Mouse (Mus musculus) intestine, embryonic 16.5 days (tissue): ENCODE results near the gene Kcnab3. TPM values are rescaled to one million over a fixed set of nuclear protein-coding genes. Genes with fewer than 3 reads are reported as not detected.
A peak's percentile ranks its signal among the peaks of the same experiment; 100 is the strongest.

Experiments
- ATAC-seq: fragments of 200-750 bp; cut with Nextera tagmentation; 2 replicates; pipeline ENCODE4 v1.8.0; 2017; ENCODE audit warnings: moderate TSS enrichment, moderate library complexity
- H3K27ac ChIP-seq: fragments of 300-500 bp; sonication (generic); 2 replicates; pipeline ENCODE4 v1.5.1; 2014; ENCODE audit warnings: mild to moderate bottlenecking, low read length
- H3K27me3 ChIP-seq: fragments of 300-500 bp; sonication (generic); replicated peaks from 2 replicates; pipeline ENCODE4 v1.6.1; 2014; ENCODE audit warnings: low read length, control low read depth, mixed read lengths; ENCODE audit not compliant: control insufficient read depth, insufficient read depth
- H3K36me3 ChIP-seq: fragments of 300-500 bp; sonication (generic); 2 replicates; pipeline ENCODE4 v1.6.1; 2014; ENCODE audit warnings: low read length, control low read depth; ENCODE audit not compliant: control insufficient read depth, insufficient read depth
- H3K4me1 ChIP-seq: fragments of 300-500 bp; sonication (generic); 2 replicates; pipeline ENCODE4 v1.6.1; 2014; ENCODE audit warnings: low read length, control low read depth, mixed read lengths; ENCODE audit not compliant: control insufficient read depth, insufficient read depth
- H3K4me2 ChIP-seq: fragments of 300-500 bp; sonication (generic); 2 replicates; pipeline ENCODE4 v1.6.1; 2014; ENCODE audit warnings: low read depth, low read length, control low read depth
- H3K4me3 ChIP-seq: fragments of 300-500 bp; sonication (generic); 2 replicates; pipeline ENCODE4 v1.5.1; 2014; ENCODE audit warnings: mild to moderate bottlenecking, low read length
- H3K9ac ChIP-seq: fragments of 300-500 bp; sonication (generic); 2 replicates; pipeline ENCODE4 v1.6.1; 2014; ENCODE audit warnings: low read depth, low read length
- H3K9me3 ChIP-seq: fragments of 300-500 bp; sonication (generic); 2 replicates; pipeline ENCODE4 v1.6.1; 2016; ENCODE audit warnings: low read length, control low read depth; ENCODE audit not compliant: control insufficient read depth
- WGBS: fragments of 180-500 bp; shearing (Covaris S2); extraction: QIAGEN DNeasy Blood & Tissue Kit; methylation state at CpG from one replicate; pipeline ENCODE4 v1.1.7; 2014; 5-methylcytosine and 5-hydroxymethylcytosine counted together
- polyA plus RNA-seq: library from polyadenylated mRNA; unstranded; fragments of >200 nt; fragmentation: Nextera tagmentation; extraction: Ambion mirVana; gene quantifications from 2 replicates; pipeline ENCODE4 v1.2.1, GENCODE M21; 2015

Gene Kcnab3
- polyA plus RNA-seq, 1 experiment from 2014 or later = 1.7 TPM

- Histone ChIP-seq H3K36me3 (no peaks in the 10 kb centered on the region), H3K9me3 (no peaks in the 10 kb centered on the region), H3K9ac (no peak overlapping the region), H3K4me1 (peaks cover 35% of the 10 kb centered on the region), H3K4me3 (no peak overlapping the region), H3K27ac (no peak overlapping the region), H3K27me3 (no peaks in the 10 kb centered on the region; the same call in 1 of the 2 replicates), H3K4me2 (no peak overlapping the region)
- no peak for ATAC-seq
- WGBS = 53% methylated on average over 6 of the region's 6 CpGs
Observed at GRCm38 (mm10) chr11:69327648-69328047, 1.6 kb downstream of the Kcnab3 start.

- no peaks in the 10 kb centered on the region; the same call in 1 of the 2 replicates for H3K27me3 ChIP-seq
- H3K4me2 ChIP-seq = no peak overlapping the region
- no peaks in the 10 kb centered on the region for H3K9me3 ChIP-seq
- ATAC-seq = no peak
- no peak overlapping the region for H3K27ac ChIP-seq
- H3K4me3 ChIP-seq = no peak overlapping the region
- H3K9ac ChIP-seq = no peak overlapping the region
- peaks cover 37% of the 10 kb centered on the region for H3K4me1 ChIP-seq
- no peaks in the 10 kb centered on the region for H3K36me3 ChIP-seq
- 91% methylated on average over 6 of the region's 6 CpGs for WGBS
Observed at GRCm38 (mm10) chr11:69328517-69328916, 2.5 kb downstream of the Kcnab3 start.

- Histone ChIP-seq H3K9ac (peak overlapping the region; percentile 74; the same call in 1 of the 2 replicates), H3K4me2 (peak overlapping the region; percentile 75; the same call in 1 of the 2 replicates), H3K9me3 (no peaks in the 10 kb centered on the region), H3K27me3 (no peaks in the 10 kb centered on the region; the same call in 1 of the 2 replicates), H3K36me3 (no peaks in the 10 kb centered on the region), H3K4me3 (peak overlapping the region; percentile 62; the same call in 1 of the 2 replicates), H3K27ac (no peak overlapping the region), H3K4me1 (peaks cover 23% of the 10 kb centered on the region)
- 79% methylated on average over 6 of the region's 6 CpGs for WGBS
- no peak for ATAC-seq
Observed at GRCm38 (mm10) chr11:69331152-69331551, 5.1 kb downstream of the Kcnab3 start.

- Histone ChIP-seq H3K36me3 (no peaks in the 10 kb centered on the region), H3K4me1 (peaks cover 17% of the 10 kb centered on the region), H3K9me3 (no peaks in the 10 kb centered on the region), H3K4me3 (peak overlapping the region; percentile 62), H3K27ac (peak overlapping the region; percentile 79), H3K9ac (peak overlapping the region; percentile 74), H3K27me3 (no peaks in the 10 kb centered on the region; the same call in 1 of the 2 replicates), H3K4me2 (peak overlapping the region; percentile 75)
- under 1% methylated on average over 24 of the region's 24 CpGs for WGBS
- ATAC-seq = peak; percentile 71
Observed at GRCm38 (mm10) chr11:69331929-69332405, 5.9 kb downstream of the Kcnab3 start.

DNA sequence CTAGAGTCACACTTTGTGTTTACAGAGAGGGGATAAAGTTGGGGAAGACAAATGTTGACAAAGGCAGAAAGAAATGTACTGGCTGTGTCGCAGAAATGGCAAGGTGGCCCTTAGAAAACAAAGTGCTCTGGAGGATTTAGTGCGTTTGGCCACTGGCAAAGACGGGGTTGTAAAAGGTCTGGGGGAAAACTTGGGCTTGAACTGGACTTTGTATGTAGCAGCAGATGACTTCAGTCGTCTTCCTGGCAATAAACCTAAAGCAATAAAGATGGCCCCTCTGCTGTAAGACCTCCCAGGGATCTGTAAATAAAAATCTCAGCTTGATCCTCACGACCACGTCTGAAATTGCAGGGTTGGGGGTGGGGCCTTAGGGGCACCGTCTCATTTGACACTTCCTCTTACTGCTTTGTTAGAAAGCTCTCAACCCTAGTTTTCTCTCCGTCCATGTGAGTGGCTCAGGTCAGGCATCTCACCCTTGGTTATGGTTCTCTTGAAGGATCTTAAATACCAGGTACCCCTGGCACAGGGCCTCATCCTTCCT lies 6.7 kb downstream of the Kcnab3 start:
- 18% methylated on average over 8 of the region's 8 CpGs for WGBS
- Histone ChIP-seq H3K9me3 (no peaks in the 10 kb centered on the region), H3K9ac (peak overlapping the region; percentile 74), H3K36me3 (no peaks in the 10 kb centered on the region), H3K27ac (peak overlapping the region; percentile 79), H3K27me3 (no peaks in the 10 kb centered on the region), H3K4me2 (peak overlapping the region; percentile 75), H3K4me3 (peak overlapping the region; percentile 62; the same call in 1 of the 2 replicates), H3K4me1 (peaks cover 17% of the 10 kb centered on the region)
- peak; percentile 72 for ATAC-seq

DNA sequence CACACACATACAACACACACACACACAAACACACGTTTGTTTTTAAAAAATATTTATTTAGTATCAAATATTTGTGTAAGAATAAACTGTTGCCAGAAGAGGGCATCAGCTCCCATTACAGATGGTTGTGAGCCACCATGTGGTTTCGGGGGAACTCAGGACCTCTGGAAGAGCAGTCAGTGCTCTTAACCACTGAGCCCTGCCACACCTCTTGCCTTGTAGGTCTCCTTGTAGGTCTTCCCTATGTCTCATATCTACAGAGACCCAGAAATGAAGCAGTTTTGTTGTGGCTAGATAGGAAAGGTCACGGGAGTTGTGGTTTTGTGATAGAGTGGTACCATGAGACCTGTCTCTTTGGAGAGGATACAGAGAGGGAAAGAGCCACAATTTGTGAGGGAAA lies 7.9 kb downstream of the Kcnab3 start:
- no peak overlapping the region for H3K27ac ChIP-seq
- no peak overlapping the region for H3K9ac ChIP-seq
- ATAC-seq = no peak

DNA sequence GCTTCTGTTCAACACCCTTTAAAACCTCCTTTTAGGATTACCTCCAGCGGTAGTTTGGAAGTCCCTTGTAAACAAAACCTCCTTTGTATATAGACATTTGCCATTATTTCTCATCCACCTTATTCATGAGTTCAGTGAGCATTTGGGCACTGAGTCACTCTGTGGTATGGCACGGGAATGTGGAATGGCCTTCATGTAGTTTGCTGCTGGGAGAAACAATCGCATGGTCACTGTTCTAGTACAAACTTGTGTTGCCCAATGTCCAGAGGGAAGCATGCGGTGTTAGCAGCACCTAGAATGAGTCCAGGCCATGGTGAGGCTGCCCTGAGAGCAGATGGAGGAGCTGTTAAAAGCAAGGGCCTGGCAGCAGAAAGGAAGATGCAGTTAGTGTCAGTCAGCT lies 8.7 kb downstream of the Kcnab3 start:
- peaks cover 4% of the 10 kb centered on the region; the same call in 1 of the 2 replicates for H3K27me3 ChIP-seq
- no peaks in the 10 kb centered on the region for H3K9me3 ChIP-seq
- H3K4me1 ChIP-seq = peaks cover 17% of the 10 kb centered on the region
- ATAC-seq = no peak
- H3K4me3 ChIP-seq = no peak overlapping the region
- H3K36me3 ChIP-seq = no peaks in the 10 kb centered on the region
- H3K9ac ChIP-seq = no peak overlapping the region
- no peak overlapping the region for H3K27ac ChIP-seq
- no peak overlapping the region for H3K4me2 ChIP-seq
- 53% methylated on average over 4 of the region's 4 CpGs for WGBS

More for the DNA sequence above, 7.9 kb downstream of the Kcnab3 start:
- no peak overlapping the region for H3K4me3 ChIP-seq
- H3K9me3 ChIP-seq = no peaks in the 10 kb centered on the region
- no peaks in the 10 kb centered on the region for H3K36me3 ChIP-seq
- H3K4me2 ChIP-seq = no peak overlapping the region
- no peaks in the 10 kb centered on the region for H3K27me3 ChIP-seq
- peaks cover 17% of the 10 kb centered on the region for H3K4me1 ChIP-seq
- 67% methylated on average over 3 of the region's 3 CpGs for WGBS

DNA sequence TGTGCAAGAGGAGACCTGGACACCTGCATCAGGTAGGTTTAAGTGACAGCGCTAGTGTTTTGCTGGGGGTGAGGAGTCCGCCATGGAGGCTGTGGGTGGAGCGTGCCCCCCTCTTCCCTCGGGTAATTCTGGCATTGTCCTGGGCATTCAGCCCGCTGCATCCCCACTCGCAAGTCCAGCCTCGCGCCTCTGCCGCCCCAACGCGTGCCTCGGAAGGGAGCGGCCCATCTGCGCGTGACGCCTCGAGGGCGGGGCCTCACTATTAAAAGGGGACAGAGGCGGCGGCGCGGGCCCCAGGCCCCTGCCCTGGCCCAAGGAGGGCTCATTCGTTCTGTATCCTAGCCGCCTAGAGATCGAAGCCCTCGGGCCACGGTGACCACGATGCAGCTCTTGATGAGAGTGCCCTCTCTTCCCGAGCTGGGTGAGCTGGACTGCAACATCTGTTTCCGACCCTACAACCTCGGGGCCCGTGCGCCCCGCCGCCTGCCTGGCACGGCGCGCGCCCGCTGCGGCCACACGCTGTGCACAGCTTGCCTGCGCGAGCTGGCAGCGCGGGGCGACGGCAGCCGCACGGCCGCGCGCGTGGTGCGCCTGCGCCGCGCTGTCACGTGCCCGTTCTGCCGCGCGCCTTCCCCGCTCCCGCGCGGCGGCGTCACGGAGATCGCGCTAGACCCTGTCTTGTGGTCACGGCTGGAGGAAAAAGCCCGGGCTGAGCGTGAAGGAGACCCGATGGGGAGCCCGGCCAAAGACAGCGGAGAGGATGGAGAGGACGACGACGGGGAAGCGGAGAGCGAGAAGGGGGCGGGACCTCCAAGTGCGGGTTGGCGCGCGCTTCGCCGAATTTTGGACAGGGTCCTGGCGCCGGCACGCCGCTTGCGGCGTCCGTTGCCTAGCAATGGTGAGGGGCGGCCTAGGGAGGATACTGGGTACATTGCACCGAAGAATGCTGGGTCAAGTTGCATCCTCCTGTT lies 14.4 kb downstream of the Kcnab3 start, which contains the start of gene Rnf227:
Gene Rnf227, plus strand, starts transcription at position 301 of the 971 bp plus-strand sequence.
- Histone ChIP-seq H3K27ac (peak within 1 kb of the TSS; percentile 41), H3K36me3 (peaks cover 5% of the 10 kb centered on the region; the same call in 1 of the 2 replicates), H3K4me2 (peak within 1 kb of the TSS; percentile 97), H3K4me1 (peaks cover 15% of the 10 kb centered on the region), H3K4me3 (peak within 1 kb of the TSS; percentile 68), H3K9me3 (no peaks in the 10 kb centered on the region), H3K9ac (peak within 1 kb of the TSS; percentile 76), H3K27me3 (peaks cover 4% of the 10 kb centered on the region; the same call in 1 of the 2 replicates)
- peak; percentile 89 for ATAC-seq
- WGBS = 2% methylated on average over 99 of the region's 99 CpGs

GRCm38 (mm10) chr11:69346441-69346840 lies 20.4 kb downstream of the Kcnab3 start:
- Histone ChIP-seq H3K9ac (no peak overlapping the region), H3K27me3 (no peaks in the 10 kb centered on the region), H3K4me3 (no peak overlapping the region), H3K4me1 (no peaks in the 10 kb centered on the region; the same call in 1 of the 2 replicates), H3K36me3 (peaks cover 18% of the 10 kb centered on the region), H3K9me3 (no peaks in the 10 kb centered on the region), H3K4me2 (no peak overlapping the region), H3K27ac (no peak overlapping the region)
- ATAC-seq = no peak
- WGBS = 87% methylated on average over 26 of the region's 26 CpGs
